Mouse (Mus musculus): ENCODE measurements around the gene Prkar1b. TPM values are rescaled to one million over a fixed set of nuclear protein-coding genes. Genes with fewer than 3 reads are reported as not detected.
A peak's percentile ranks its signal among the peaks of the same experiment; 100 is the strongest.

The Prkar1b gene
- polyA plus RNA-seq (2015; fragmentation: Nextera tagmentation; extraction: Ambion mirVana) = 8.4 and 9.5 TPM in 2 replicates

DNA sequence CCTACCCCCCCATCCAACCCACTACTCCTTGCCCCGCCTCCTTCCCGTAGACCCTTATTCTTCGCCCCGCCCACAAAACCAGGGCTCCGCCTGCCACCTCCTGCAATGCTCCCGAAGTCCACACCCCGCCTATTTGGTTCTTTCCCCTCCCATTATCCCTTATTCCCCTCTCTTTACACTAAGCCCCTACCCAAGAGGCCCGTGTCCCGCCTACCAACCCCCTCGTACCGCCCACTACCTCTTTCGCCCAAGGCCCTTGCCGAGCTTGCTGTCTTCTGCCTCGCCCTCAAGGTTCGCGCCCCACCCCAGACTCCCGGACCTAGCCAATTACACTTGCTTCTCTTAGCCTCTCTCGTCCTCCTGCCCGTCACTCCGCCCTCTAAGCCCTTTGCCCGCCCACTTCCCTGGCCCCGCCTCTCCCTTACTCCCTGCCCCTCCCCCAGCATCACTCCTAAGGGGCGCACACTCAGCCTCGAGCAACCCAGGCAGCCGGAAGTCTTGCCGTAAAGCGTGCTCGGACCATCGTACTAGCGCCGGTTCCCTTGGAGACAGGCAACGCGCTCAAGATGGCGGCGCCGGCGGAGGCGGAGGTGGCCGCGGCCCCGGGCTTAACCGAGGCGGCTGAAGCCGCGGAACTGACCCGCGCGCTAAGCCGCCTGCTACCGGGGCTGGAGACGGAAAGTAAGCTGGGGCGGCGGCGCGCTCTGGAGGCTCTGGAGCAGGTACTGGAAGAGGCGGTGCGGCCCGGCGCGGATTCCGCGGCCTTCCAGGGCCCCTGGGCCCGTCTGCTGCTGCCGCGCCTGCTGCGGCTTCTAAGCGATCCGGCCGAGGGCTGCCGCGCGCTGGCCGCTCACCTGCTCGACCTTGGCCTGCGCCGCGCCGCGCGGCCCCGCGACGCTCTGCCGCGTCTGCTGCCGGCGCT lies at the start of gene Prkar1b, which contains the start of gene Dnaaf5:
Prkar1b (minus strand) TSS at position 321 of the 922 bp plus-strand sequence.
Dnaaf5 (plus strand) TSS at position 543 of the 922 bp plus-strand sequence.
- Histone ChIP-seq H3K4me1 (ENCODE audit: control insufficient read depth, insufficient read depth, low read length) (peaks cover 10% of the 10 kb centered on the region), H3K36me3 (ENCODE audit: control insufficient read depth, insufficient read depth) (peaks cover 9% of the 10 kb centered on the region), H3K27me3 (ENCODE audit: control insufficient read depth, insufficient read depth, low read length) (no peaks in the 10 kb centered on the region), H3K9me3 (replicated peaks; ENCODE audit: control insufficient read depth, low read length) (no peaks in the 10 kb centered on the region), H3K4me3 (ENCODE audit: low read length) (peak within 1 kb of the TSS; percentile 72), H3K4me2 (ENCODE audit: low read depth, low read length) (peak within 1 kb of the TSS; percentile 76), H3K9ac (ENCODE audit: low read length) (peak within 1 kb of the TSS; percentile 72), H3K27ac (ENCODE audit: low read length) (peak within 1 kb of the TSS; percentile 76)
- ATAC-seq (replicated peaks; ENCODE audit: extremely low read depth, insufficient read depth, low FRiP score) = peak; percentile 95
- WGBS = under 1% methylated on average over 87 of the region's 87 CpGs

DNA sequence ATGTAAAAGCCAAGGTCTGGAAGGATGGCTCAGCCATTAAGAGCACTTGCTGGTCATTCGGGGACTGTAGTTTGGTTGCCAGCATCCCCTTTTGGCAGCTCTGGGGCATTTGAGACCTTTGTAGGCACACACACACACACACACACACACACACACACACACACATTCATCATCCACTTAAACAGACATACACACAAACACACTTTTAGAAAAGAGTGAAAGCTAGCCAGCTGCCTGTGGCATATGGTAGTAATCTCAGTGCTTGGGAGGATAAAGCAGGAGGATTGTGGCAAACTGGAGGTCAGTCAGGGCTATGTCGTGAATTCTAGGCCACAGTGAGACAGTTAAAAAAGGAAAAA lies 49.8 kb upstream of the Prkar1b start:
- Histone ChIP-seq H3K4me1 (ENCODE audit: control insufficient read depth, insufficient read depth, low read length) (peaks cover 20% of the 10 kb centered on the region), H3K9ac (ENCODE audit: low read length) (peak overlapping the region; percentile 83)
- WGBS = 44% methylated on average over 2 of the region's 2 CpGs

DNA sequence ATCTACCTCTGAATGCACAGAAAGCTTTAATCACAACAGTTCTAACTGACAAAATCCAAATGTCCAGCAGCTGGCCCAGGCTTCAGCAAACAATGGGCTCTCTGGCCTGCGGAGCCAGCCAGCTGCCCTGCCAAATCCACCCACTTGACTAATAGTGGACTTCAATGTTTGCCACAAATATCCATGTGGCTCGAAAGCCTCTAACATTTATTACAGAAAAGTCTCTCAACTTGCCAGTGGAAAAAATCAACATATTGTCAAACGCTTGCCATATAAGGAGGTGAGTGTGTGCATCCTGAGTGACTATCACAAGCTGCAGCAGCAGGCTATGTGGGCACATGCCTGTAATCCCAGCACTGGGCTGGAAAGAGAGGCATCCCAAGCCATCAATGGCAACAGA lies 49.0 kb upstream of the Prkar1b start:
- 84% methylated on average over 3 of the region's 3 CpGs for WGBS
- Histone ChIP-seq H3K27ac (ENCODE audit: low read length) (no peak overlapping the region), H3K4me2 (ENCODE audit: low read depth, low read length) (no peak overlapping the region), H3K4me3 (ENCODE audit: low read length) (no peak overlapping the region), H3K9ac (ENCODE audit: low read length) (no peak overlapping the region), H3K36me3 (ENCODE audit: control insufficient read depth, insufficient read depth) (no peaks in the 10 kb centered on the region), H3K4me1 (ENCODE audit: control insufficient read depth, insufficient read depth, low read length) (peaks cover 20% of the 10 kb centered on the region), H3K9me3 (replicated peaks; ENCODE audit: control insufficient read depth, low read length) (no peaks in the 10 kb centered on the region), H3K27me3 (ENCODE audit: control insufficient read depth, insufficient read depth, low read length) (no peaks in the 10 kb centered on the region)
- no peak for ATAC-seq (replicated peaks; ENCODE audit: extremely low read depth, insufficient read depth, low FRiP score)

More for the DNA sequence above, 49.8 kb upstream of the Prkar1b start:
- H3K9me3 ChIP-seq (replicated peaks; ENCODE audit: control insufficient read depth, low read length) = no peaks in the 10 kb centered on the region
- peak overlapping the region; percentile 81 for H3K4me3 ChIP-seq (ENCODE audit: low read length)
- no peak for ATAC-seq (replicated peaks; ENCODE audit: extremely low read depth, insufficient read depth, low FRiP score)
- H3K27ac ChIP-seq (ENCODE audit: low read length) = peak overlapping the region; percentile 88
- H3K36me3 ChIP-seq (ENCODE audit: control insufficient read depth, insufficient read depth) = no peaks in the 10 kb centered on the region
- no peaks in the 10 kb centered on the region for H3K27me3 ChIP-seq (ENCODE audit: control insufficient read depth, insufficient read depth, low read length)
- peak overlapping the region; percentile 73 for H3K4me2 ChIP-seq (ENCODE audit: low read depth, low read length)

DNA sequence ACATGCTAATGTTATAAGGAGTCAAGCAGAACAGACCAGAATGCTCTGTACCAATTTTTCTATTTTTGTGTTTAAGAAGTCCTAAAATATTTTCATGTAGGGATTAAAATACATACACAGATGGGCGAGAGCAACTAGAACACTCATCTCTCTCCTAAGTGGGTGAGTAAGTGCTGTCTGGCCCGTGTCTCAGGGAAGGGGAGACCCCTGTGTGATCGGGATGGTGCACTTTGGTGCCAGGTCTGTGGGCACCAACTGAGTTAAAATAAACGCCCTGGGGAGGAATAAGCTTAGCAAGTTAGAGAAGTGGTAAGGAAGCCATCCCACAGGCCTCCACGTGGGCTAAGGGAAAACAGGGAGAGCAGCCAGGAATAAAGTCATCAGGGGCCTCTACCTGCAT lies 41.2 kb upstream of the Prkar1b start:
- no peaks in the 10 kb centered on the region for H3K4me1 ChIP-seq (ENCODE audit: control insufficient read depth, insufficient read depth, low read length)
- no peak overlapping the region for H3K9ac ChIP-seq (ENCODE audit: low read length)
- no peak for ATAC-seq (replicated peaks; ENCODE audit: extremely low read depth, insufficient read depth, low FRiP score)

DNA sequence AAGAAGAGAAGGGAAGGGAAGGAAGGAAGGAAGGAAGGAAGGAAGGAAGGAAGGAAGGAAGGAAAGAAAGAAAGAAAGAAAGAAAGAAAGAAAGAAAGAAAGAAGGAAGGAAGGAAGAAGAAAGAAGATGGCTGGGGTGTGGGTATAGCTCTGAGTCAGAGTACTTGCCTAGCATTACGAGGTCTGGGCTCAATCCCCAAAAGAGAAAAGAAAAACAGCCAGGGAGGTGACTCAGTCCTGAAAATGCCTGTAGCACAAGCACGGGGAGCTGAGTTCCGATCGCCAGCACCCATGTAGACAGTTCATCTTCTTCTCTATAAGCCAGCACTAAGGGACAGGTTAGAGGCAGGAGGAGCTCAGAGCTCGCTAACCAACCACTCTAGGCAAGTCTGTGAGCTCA lies 39.9 kb upstream of the Prkar1b start:
- no peaks in the 10 kb centered on the region for H3K27me3 ChIP-seq (ENCODE audit: control insufficient read depth, insufficient read depth, low read length)
- no peak overlapping the region for H3K4me3 ChIP-seq (ENCODE audit: low read length)
- no peaks in the 10 kb centered on the region for H3K9me3 ChIP-seq (replicated peaks; ENCODE audit: control insufficient read depth, low read length)
- no peak overlapping the region for H3K4me2 ChIP-seq (ENCODE audit: low read depth, low read length)
- no peak overlapping the region for H3K27ac ChIP-seq (ENCODE audit: low read length)
- 87% methylated on average over 5 of the region's 5 CpGs for WGBS
- no peak for ATAC-seq (replicated peaks; ENCODE audit: extremely low read depth, insufficient read depth, low FRiP score)
- H3K36me3 ChIP-seq (ENCODE audit: control insufficient read depth, insufficient read depth) = peaks cover 13% of the 10 kb centered on the region
- H3K9ac ChIP-seq (ENCODE audit: low read length) = no peak overlapping the region
- no peaks in the 10 kb centered on the region for H3K4me1 ChIP-seq (ENCODE audit: control insufficient read depth, insufficient read depth, low read length)

More for the DNA sequence above, 41.2 kb upstream of the Prkar1b start:
- H3K4me3 ChIP-seq (ENCODE audit: low read length) = no peak overlapping the region
- H3K4me2 ChIP-seq (ENCODE audit: low read depth, low read length) = no peak overlapping the region
- H3K9me3 ChIP-seq (replicated peaks; ENCODE audit: control insufficient read depth, low read length) = no peaks in the 10 kb centered on the region
- H3K36me3 ChIP-seq (ENCODE audit: control insufficient read depth, insufficient read depth) = peaks cover 5% of the 10 kb centered on the region
- H3K27me3 ChIP-seq (ENCODE audit: control insufficient read depth, insufficient read depth, low read length) = no peaks in the 10 kb centered on the region
- H3K27ac ChIP-seq (ENCODE audit: low read length) = no peak overlapping the region
- 75% methylated on average over 5 of the region's 5 CpGs for WGBS

DNA sequence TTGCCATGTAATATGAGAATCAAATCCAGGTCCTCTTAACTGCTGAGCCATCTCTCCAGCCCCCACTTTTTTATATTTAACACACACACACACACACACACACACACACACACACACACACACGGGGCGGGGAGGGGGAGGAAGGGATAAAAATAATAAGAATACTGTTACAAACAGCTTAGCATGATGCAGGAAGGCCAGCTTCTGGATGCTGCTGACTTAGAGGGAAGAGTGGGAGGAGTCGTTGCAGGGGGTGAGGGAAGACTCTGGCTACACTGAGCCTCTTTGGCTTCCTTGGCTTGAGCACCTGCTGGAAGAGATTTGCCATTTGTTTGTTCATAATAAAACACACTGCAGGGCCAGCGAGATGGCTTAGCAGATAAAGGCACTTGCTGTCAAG lies 35.1 kb upstream of the Prkar1b start:
- no peak overlapping the region for H3K4me3 ChIP-seq (ENCODE audit: low read length)
- H3K4me2 ChIP-seq (ENCODE audit: low read depth, low read length) = no peak overlapping the region
- H3K9ac ChIP-seq (ENCODE audit: low read length) = no peak overlapping the region
- no peak overlapping the region for H3K27ac ChIP-seq (ENCODE audit: low read length)
- ATAC-seq (replicated peaks; ENCODE audit: extremely low read depth, insufficient read depth, low FRiP score) = no peak
- H3K27me3 ChIP-seq (ENCODE audit: control insufficient read depth, insufficient read depth, low read length) = no peaks in the 10 kb centered on the region
- no peaks in the 10 kb centered on the region for H3K9me3 ChIP-seq (replicated peaks; ENCODE audit: control insufficient read depth, low read length)
- H3K36me3 ChIP-seq (ENCODE audit: control insufficient read depth, insufficient read depth) = peaks cover 31% of the 10 kb centered on the region
- no peaks in the 10 kb centered on the region for H3K4me1 ChIP-seq (ENCODE audit: control insufficient read depth, insufficient read depth, low read length)
- 74% methylated on average over 4 of the region's 4 CpGs for WGBS

DNA sequence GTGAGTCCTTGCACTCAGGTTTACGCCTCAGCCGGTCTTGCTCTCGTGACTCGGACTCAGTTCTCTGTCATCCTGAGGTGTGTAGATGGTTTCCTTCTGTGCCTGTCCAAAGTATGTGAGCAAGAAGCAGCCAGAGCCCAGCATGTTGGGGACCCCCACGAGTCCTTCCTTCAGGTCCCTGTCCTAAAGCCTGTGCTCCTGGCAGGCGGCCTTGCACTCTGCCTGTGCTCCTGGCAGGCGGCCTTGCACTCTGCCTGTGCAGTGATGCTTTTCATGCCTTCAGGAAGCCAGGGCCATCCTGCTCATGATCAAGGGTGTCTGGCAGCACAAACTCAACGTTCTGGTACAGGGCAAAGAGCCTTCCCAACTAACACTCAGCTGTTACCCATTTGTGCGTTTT lies 33.8 kb upstream of the Prkar1b start:
- Histone ChIP-seq H3K9ac (ENCODE audit: low read length) (no peak overlapping the region), H3K4me1 (ENCODE audit: control insufficient read depth, insufficient read depth, low read length) (no peaks in the 10 kb centered on the region), H3K4me3 (ENCODE audit: low read length) (no peak overlapping the region), H3K27ac (ENCODE audit: low read length) (no peak overlapping the region), H3K4me2 (ENCODE audit: low read depth, low read length) (no peak overlapping the region), H3K27me3 (ENCODE audit: control insufficient read depth, insufficient read depth, low read length) (no peaks in the 10 kb centered on the region), H3K9me3 (replicated peaks; ENCODE audit: control insufficient read depth, low read length) (no peaks in the 10 kb centered on the region), H3K36me3 (ENCODE audit: control insufficient read depth, insufficient read depth) (peaks cover 31% of the 10 kb centered on the region)
- no peak for ATAC-seq (replicated peaks; ENCODE audit: extremely low read depth, insufficient read depth, low FRiP score)
- 91% methylated on average over 9 of the region's 9 CpGs for WGBS

DNA sequence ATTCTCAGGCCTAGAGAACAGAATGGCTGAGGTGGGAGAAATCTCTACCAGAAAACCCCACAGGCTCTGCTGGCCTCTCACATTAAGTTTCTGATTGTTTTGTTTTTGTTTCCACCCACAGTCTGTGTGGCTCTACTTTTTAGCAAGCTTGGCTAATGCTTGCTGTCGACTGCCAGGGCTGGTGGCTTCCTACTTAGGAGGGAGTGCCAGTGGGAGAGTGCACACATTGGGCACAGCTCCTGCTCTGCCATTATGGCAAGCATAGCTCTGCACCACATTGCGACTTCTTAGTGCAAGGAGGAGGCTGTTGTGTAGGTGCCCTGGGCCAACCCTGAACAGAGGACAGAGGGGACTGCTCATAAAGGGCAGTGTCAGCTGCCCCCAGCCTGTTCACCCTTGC lies 33.3 kb upstream of the Prkar1b start:
- no peak for ATAC-seq (replicated peaks; ENCODE audit: extremely low read depth, insufficient read depth, low FRiP score)
- WGBS = 85% methylated on average over 2 of the region's 2 CpGs
- H3K9ac ChIP-seq (ENCODE audit: low read length) = no peak overlapping the region
- H3K27ac ChIP-seq (ENCODE audit: low read length) = no peak overlapping the region
- H3K4me1 ChIP-seq (ENCODE audit: control insufficient read depth, insufficient read depth, low read length) = no peaks in the 10 kb centered on the region
- no peak overlapping the region for H3K4me3 ChIP-seq (ENCODE audit: low read length)
- no peak overlapping the region for H3K4me2 ChIP-seq (ENCODE audit: low read depth, low read length)
- H3K36me3 ChIP-seq (ENCODE audit: control insufficient read depth, insufficient read depth) = peaks cover 31% of the 10 kb centered on the region
- H3K9me3 ChIP-seq (replicated peaks; ENCODE audit: control insufficient read depth, low read length) = no peaks in the 10 kb centered on the region
- no peaks in the 10 kb centered on the region for H3K27me3 ChIP-seq (ENCODE audit: control insufficient read depth, insufficient read depth, low read length)

DNA sequence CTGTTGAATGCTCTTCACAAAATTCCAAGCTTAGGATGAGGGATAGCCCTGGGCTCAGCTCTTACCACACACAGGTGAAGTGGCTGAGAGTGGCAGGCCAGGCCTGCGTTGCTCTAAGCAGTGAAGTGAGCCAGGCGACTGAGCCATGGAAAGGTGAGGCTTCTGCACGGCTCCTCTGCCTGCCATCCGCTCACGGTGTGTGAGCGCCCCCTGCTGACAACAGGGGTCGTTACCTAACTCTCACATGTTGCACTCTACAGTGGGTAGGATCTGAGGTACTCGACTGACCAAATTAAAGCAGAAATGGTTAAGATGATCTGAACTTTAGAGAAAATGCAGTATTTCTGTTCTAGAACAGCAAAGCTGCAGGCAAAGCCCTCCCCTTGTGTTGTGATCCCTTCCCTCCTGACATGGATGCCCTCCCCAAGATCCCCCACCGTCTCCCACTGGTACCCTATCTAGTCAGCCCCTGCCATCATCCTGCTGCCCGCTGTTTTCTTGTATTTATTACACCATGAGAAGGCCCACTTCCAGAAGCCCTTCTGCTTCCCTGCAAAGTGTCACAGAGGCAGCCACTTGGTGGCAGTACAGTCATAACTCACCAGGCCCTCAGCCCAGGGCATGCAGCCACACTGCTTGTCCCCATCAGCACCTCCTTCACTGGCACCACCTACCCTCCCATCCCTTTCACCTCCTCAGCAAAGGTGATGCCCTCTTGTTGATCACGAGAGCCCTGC lies 29.3 kb upstream of the Prkar1b start:
- 20% methylated on average over 11 of the region's 11 CpGs for WGBS
- peaks cover 13% of the 10 kb centered on the region for H3K36me3 ChIP-seq (ENCODE audit: control insufficient read depth, insufficient read depth)
- H3K27me3 ChIP-seq (ENCODE audit: control insufficient read depth, insufficient read depth, low read length) = no peaks in the 10 kb centered on the region
- H3K4me1 ChIP-seq (ENCODE audit: control insufficient read depth, insufficient read depth, low read length) = peaks cover 5% of the 10 kb centered on the region; the same call in 1 of the 2 replicates
- H3K9me3 ChIP-seq (replicated peaks; ENCODE audit: control insufficient read depth, low read length) = no peaks in the 10 kb centered on the region
- no peak overlapping the region for H3K27ac ChIP-seq (ENCODE audit: low read length)
- no peak overlapping the region for H3K4me3 ChIP-seq (ENCODE audit: low read length)
- ATAC-seq (replicated peaks; ENCODE audit: extremely low read depth, insufficient read depth, low FRiP score) = peak; percentile 69
- no peak overlapping the region for H3K9ac ChIP-seq (ENCODE audit: low read length)
- no peak overlapping the region for H3K4me2 ChIP-seq (ENCODE audit: low read depth, low read length)
